Mouse (Mus musculus) cerebellum, adult 9-10 months (tissue): ENCODE measurements around the gene Cdkn1c.

Experiments
- DNase-seq: peaks from one replicate; pipeline ENCODE4 v3.0.0; 2022

Gene Cdkn1c

DNA sequence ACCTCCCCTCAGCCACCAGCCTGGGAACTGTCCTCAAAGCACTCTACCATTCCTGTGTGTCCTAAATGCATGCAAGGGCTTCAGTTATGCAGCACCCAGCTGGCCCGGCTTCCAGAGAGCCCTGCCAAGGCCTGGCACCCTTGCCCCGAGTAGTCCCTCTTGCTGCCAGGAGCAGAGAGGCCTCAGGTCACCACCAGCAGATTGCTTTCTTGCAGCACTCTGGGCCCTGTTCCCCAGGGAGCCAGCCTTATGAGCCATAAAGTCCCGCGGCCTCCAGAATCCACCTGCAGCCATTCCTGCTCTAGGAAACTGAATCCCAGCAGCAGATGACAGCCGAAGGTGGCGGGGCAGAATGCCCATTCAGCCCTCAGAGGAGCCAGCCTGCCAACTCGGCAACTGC, 27.5 kb downstream of the Cdkn1c start:
- peak; percentile 66 for DNase-seq

- no peak for DNase-seq
These were observed 28.2 kb downstream of the Cdkn1c start for GRCm38 (mm10) chr7:143432631-143433030.

GRCm38 (mm10) chr7:143428814-143429499, 31.9 kb downstream of the Cdkn1c start:
- peak; percentile 62 for DNase-seq

- DNase-seq, result peak; percentile 98
These were observed 32.6 kb downstream of the Cdkn1c start for GRCm38 (mm10) chr7:143428142-143428813.

DNA sequence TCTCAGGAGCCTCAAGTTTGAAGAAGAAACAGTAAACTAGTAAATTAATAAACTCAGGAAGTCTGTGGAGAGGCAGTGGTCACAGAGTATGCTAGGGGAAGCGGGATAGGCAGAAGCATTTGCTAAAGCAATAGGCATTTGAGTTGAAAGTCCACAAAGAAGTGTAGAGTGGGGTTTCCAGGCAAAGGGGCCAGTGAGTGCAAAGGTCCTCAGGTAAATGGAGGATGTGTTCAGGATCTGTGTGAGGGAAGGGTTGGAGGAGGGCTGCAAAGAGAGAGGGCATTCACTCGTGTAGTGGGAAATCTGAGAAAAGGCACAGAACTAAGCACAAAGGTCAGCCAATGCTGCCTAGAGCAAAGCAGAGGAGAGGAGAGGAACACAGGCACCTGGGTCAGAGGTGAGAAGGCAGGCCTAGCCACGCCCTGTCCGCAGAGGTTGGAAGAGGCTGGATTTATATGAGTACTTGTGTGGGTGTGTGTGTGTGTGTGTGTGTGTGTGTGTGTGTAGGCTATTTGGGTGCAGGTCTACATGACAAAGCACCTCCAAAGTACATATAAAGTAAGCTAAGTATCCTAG, 41.2 kb downstream of the Cdkn1c start:
- DNase-seq, result no peak

DNA sequence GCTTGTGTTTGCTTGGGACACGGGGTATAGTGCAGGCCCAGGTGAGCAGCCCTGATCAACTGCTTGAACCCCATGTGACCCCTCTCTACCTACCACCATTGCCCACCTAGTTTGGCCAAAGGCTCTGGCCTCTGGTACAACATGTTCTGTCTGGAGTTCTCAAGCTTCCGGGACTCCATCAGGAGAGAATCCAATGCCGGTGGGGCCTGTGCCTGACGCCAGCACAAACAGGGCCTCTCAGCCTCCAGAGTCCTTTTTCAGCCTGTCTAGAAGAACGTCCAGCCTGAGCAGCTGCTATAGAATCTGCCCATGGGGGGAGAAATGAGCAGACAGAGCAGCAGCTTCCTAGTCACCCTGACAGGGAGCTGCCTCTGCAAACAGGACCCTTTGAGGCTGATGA, 43.0 kb downstream of the Cdkn1c start:
- no peak for DNase-seq

DNA sequence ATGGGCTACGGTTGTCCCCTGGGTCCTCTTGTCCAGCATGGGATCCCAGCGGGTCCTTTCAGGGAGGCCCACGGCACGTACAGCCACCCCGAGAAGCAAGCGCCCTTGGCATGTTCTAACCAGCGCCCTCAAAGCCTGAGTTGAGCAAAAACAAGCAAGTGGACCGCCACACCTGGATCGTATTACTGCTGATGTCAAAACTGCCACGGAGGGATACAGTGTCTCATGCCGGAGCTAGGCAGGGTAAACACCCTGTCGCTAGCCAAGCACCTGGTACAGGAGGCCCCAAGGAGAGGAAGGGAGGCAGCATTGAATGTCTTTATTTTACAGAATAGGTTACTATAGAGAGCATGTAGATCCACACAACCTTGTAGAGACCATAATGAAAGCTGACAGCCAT, 44.4 kb downstream of the Cdkn1c start:
- no peak for DNase-seq

GRCm38 (mm10) chr7:143415070-143415469, 45.8 kb downstream of the Cdkn1c start:
- DNase-seq, result no peak

- DNase-seq, result no peak
These were observed 48.2 kb downstream of the Cdkn1c start for GRCm38 (mm10) chr7:143412606-143413005.

DNA sequence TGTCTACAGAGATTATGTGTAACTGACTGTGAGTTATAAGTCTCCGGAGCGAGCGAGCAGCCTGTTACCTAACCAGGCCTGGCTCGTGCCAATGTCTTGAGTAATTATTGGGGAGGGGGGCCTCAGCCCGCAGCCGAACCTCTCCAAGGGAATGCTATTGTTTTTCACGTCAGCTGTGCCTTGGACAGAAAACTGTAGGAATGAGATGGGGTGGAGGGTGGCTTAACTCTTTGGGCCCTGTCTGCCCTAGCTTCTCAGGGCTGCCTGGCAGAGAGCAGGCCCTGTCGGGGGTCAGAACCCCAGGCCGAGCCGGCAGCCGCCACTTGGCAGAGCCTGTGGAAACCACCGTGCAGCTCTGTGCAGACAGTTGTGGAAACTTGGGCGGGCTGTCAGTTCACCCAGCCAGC, 52.2 kb downstream of the Cdkn1c start:
- DNase-seq, result no peak
